8 mouse cellular contexts compared by ENCODE assay signal in genomic region chr6:125600036-125600558, GRCm38 (mm10). TPM values are rescaled to one million over a fixed set of nuclear protein-coding genes. Genes with fewer than 3 reads are reported as not detected.
DNase-seq lines count a peak whose midpoint lies in the region; ATAC-seq and TF ChIP-seq lines count a peak whose summit lies in the region.

No protein-coding gene starts in this region.

- H3K27me3 ChIP-seq in liver, embryonic 12.5 days (replicated peaks) = peaks cover 19% of the 10 kb centered on the region
- H3K27me3 ChIP-seq in liver, adult 2 months (ENCODE audit: control insufficient read depth, insufficient read depth, low read length) = no peaks in the 10 kb centered on the region
- no peaks in the 10 kb centered on the region for H3K27me3 ChIP-seq in neural tube, embryonic 14.5 days (ENCODE audit: control insufficient read depth, insufficient read depth, low read length)
- H3K27me3 ChIP-seq in thymus, adult 2 months (ENCODE audit: control insufficient read depth, insufficient read depth, low read length) = no peaks in the 10 kb centered on the region

- H3K9me3 ChIP-seq in liver, embryonic 12.5 days (replicated peaks) = no peaks in the 10 kb centered on the region
- H3K9me3 ChIP-seq in neural tube, embryonic 14.5 days (ENCODE audit: control insufficient read depth, low read length) = no peaks in the 10 kb centered on the region

- peak; percentile 88 for TF ChIP-seq CTCF in liver, adult 2 months (IDR thresholded peaks at IDR 0.05; ENCODE audit: low read depth, low read length)
- TF ChIP-seq CTCF in thymus, adult 2 months (IDR thresholded peaks at IDR 0.05; ENCODE audit: borderline replicate concordance, control insufficient read depth, extremely low read depth, insufficient read depth, low read length, poor library complexity) = peak; percentile 33; the same call in 1 of the 2 replicates

- TF ChIP-seq POLR2A in liver, adult 2 months (IDR thresholded peaks at IDR 0.05; ENCODE audit: extremely low read depth, insufficient read depth, low read length) = no peak
- no peak for TF ChIP-seq POLR2A in thymus, adult 2 months (IDR thresholded peaks at IDR 0.05; ENCODE audit: control insufficient read depth, extremely low read depth, insufficient read depth, low read length, poor library complexity)

- DNase-seq in liver = peak; percentile 62
- DNase-seq in cerebellum, adult 9-10 months = peak; percentile 73
- DNase-seq in frontal cortex, postnatal 10 days (ENCODE audit: low spot score in 2 of 2) = peak; percentile 46 to 76
- DNase-seq in kidney, adult 8-10 months = peak; percentile 58 to 80
- peak; percentile 32 for DNase-seq in liver, adult 2 months (ENCODE audit: extremely low read depth, low read depth, low spot score)
- DNase-seq in thymus, adult 2 months = peak; percentile 67

- no peak overlapping the region for H3K4me2 ChIP-seq in liver, embryonic 12.5 days
- no peak overlapping the region for H3K4me2 ChIP-seq in neural tube, embryonic 14.5 days (ENCODE audit: low read depth, low read length)

- H3K79me2 ChIP-seq in liver, adult 2 months (ENCODE audit: control insufficient read depth, insufficient read depth, low read length) = no peaks in the 10 kb centered on the region

- no peaks in the 10 kb centered on the region for H3K36me3 ChIP-seq in liver, embryonic 12.5 days
- no peaks in the 10 kb centered on the region for H3K36me3 ChIP-seq in liver, adult 2 months (ENCODE audit: control insufficient read depth, insufficient read depth, low read length)
- no peaks in the 10 kb centered on the region for H3K36me3 ChIP-seq in neural tube, embryonic 14.5 days (ENCODE audit: control insufficient read depth, insufficient read depth, low read length)
- H3K36me3 ChIP-seq in thymus, adult 2 months (ENCODE audit: control insufficient read depth, insufficient read depth, low read length) = no peaks in the 10 kb centered on the region

- peaks cover 38% of the 10 kb centered on the region for H3K4me1 ChIP-seq in liver, embryonic 12.5 days
- peaks cover 8% of the 10 kb centered on the region for H3K4me1 ChIP-seq in liver, adult 2 months (ENCODE audit: control insufficient read depth, insufficient read depth, low read length)
- H3K4me1 ChIP-seq in neural tube, embryonic 14.5 days (ENCODE audit: control insufficient read depth, insufficient read depth, low read length) = no peaks in the 10 kb centered on the region
- H3K4me1 ChIP-seq in thymus, adult 2 months (replicated peaks; ENCODE audit: control insufficient read depth, insufficient read depth, low read length) = no peaks in the 10 kb centered on the region; the same call in 1 of the 2 replicates

- 37% methylated on average over 9 of the region's 9 CpGs for WGBS in liver, embryonic 12.5 days (ENCODE audit: insufficient replicate concordance)
- WGBS in liver, adult 2 months = 40% methylated on average over 9 of the region's 9 CpGs
- WGBS in neural tube, embryonic 14.5 days = 46% methylated on average over 9 of the region's 9 CpGs
- WGBS in thymus, adult 2 months = 39% methylated on average over 9 of the region's 9 CpGs

- H3K27ac ChIP-seq in liver, embryonic 12.5 days = no peak overlapping the region
- H3K27ac ChIP-seq in liver, adult 2 months (replicated peaks; ENCODE audit: insufficient read depth, low read depth, low read length) = no peak overlapping the region
- H3K27ac ChIP-seq in neural tube, embryonic 14.5 days (ENCODE audit: low read depth, low read length) = no peak overlapping the region
- no peak overlapping the region for H3K27ac ChIP-seq in thymus, adult 2 months (ENCODE audit: control insufficient read depth, insufficient read depth, low read length)

- H3K4me3 ChIP-seq in liver, embryonic 12.5 days = no peak overlapping the region
- no peak overlapping the region for H3K4me3 ChIP-seq in liver, adult 2 months (ENCODE audit: insufficient read depth, low read depth, low read length)
- H3K4me3 ChIP-seq in neural tube, embryonic 14.5 days (ENCODE audit: low read depth, low read length) = no peak overlapping the region
- H3K4me3 ChIP-seq in thymus, adult 2 months (ENCODE audit: control insufficient read depth, insufficient read depth, low read length) = no peak overlapping the region

- no peak overlapping the region for H3K9ac ChIP-seq in liver, embryonic 12.5 days
- no peak overlapping the region for H3K9ac ChIP-seq in liver, adult 2 months (ENCODE audit: low read depth, low read length)
- no peak overlapping the region for H3K9ac ChIP-seq in neural tube, embryonic 14.5 days (replicated peaks; ENCODE audit: low read depth, low read length)

- no peak for ATAC-seq in liver, embryonic 12.5 days
- ATAC-seq in neural tube, embryonic 14.5 days (ENCODE audit: low read depth) = peak; percentile 56; the same call in 1 of the 2 replicates

RNA-seq across cellular contexts. Expression of gene Vwf, which starts 53.5 kb away (rescaled TPM):
- polyA plus RNA-seq in liver, embryonic 12.5 days (2016; fragmentation: Nextera tagmentation; extraction: Ambion mirVana) = 19.2 and 21.5 TPM in 2 replicates
- 4.9 and 6.8 TPM in 2 replicates for total RNA-seq in liver, adult 2 months (2014; rRNA removed)
- polyA plus RNA-seq in liver, adult 2 months (2012; rRNA removed) = 9.0 and 10.9 TPM in 2 replicates
- 6.5 and 10.9 TPM in 2 replicates for polyA plus RNA-seq in neural tube, embryonic 14.5 days (2014; fragmentation: Nextera tagmentation; extraction: Ambion mirVana)
- polyA plus RNA-seq in thymus, adult 2 months (2012; rRNA removed) = 19.5 and 32.3 TPM in 2 replicates
